Mouse (Mus musculus): ENCODE results near the gene Ntan1. TPM values are rescaled to one million over a fixed set of nuclear protein-coding genes. Genes with fewer than 3 reads are reported as not detected.
A peak's percentile ranks its signal among the peaks of the same experiment; 100 is the strongest.

Ntan1 gene
- polyA plus RNA-seq, 1 experiment from 2014 or later = 216 TPM

DNA sequence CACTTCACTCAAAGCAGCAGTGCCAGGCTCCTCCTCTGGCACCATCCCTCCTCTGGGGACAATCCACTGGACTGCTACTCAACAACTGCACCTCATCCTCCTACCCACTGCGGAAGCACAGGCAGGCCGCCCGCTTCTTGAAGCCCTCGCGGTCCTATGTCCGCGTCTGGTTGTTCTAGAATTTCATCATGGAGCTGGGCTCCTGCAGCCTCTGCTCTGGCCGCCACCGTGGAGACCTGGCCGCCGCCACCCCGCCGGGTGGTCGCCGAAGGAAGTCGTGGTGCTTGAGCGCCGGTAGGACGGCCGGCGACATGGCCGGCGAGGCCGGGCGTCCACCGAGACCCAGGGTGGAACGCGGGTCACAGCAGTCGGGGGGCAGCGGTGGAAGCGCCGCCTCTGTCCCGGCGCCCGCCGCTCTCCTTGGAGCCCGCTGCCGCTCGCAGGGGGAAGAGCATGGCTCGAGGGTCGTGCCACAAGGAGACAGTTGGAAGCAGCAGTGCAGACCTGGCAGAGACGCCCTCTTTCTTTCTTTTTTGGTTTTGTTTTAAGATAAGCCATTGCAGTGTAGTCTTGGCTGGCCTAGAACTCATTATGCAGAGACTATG, 49.4 kb downstream of the Ntan1 start:
- Histone ChIP-seq H3K4me2 (replicated peaks; ENCODE audit: low read depth, low read length) (no peak overlapping the region), H3K36me3 (ENCODE audit: control insufficient read depth, insufficient read depth, low read length) (peaks cover 26% of the 10 kb centered on the region), H3K4me3 (ENCODE audit: low read depth, low read length) (no peak overlapping the region), H3K9me3 (ENCODE audit: control insufficient read depth, low read depth, low read length) (no peaks in the 10 kb centered on the region), H3K27ac (ENCODE audit: low read length) (no peak overlapping the region), H3K4me1 (ENCODE audit: control insufficient read depth, insufficient read depth, low read length) (no peaks in the 10 kb centered on the region), H3K9ac (replicated peaks; ENCODE audit: low read depth, low read length) (no peak overlapping the region), H3K27me3 (ENCODE audit: control insufficient read depth, insufficient read depth, low read length) (no peaks in the 10 kb centered on the region)
- WGBS = 30% methylated on average over 42 of the region's 42 CpGs
- no peak for ATAC-seq (ENCODE audit: insufficient number of reproducible peaks, insufficient read depth, low FRiP score, low read depth)

GRCm38 (mm10) chr16:13875483-13875882, 56.8 kb downstream of the Ntan1 start:
- 93% methylated on average over 4 of the region's 4 CpGs for WGBS
- H3K27me3 ChIP-seq (ENCODE audit: control insufficient read depth, insufficient read depth, low read length) = no peaks in the 10 kb centered on the region
- H3K4me2 ChIP-seq (replicated peaks; ENCODE audit: low read depth, low read length) = no peak overlapping the region
- no peaks in the 10 kb centered on the region for H3K9me3 ChIP-seq (ENCODE audit: control insufficient read depth, low read depth, low read length)
- peaks cover 33% of the 10 kb centered on the region for H3K36me3 ChIP-seq (ENCODE audit: control insufficient read depth, insufficient read depth, low read length)
- no peak overlapping the region for H3K9ac ChIP-seq (replicated peaks; ENCODE audit: low read depth, low read length)
- no peak overlapping the region for H3K27ac ChIP-seq (ENCODE audit: low read length)
- H3K4me1 ChIP-seq (ENCODE audit: control insufficient read depth, insufficient read depth, low read length) = no peaks in the 10 kb centered on the region
- no peak for ATAC-seq (ENCODE audit: insufficient number of reproducible peaks, insufficient read depth, low FRiP score, low read depth)
- H3K4me3 ChIP-seq (ENCODE audit: low read depth, low read length) = no peak overlapping the region

GRCm38 (mm10) chr16:13883094-13883774, 64.6 kb downstream of the Ntan1 start:
- ATAC-seq (ENCODE audit: insufficient number of reproducible peaks, insufficient read depth, low FRiP score, low read depth) = 0 out of 2 replicates have a peak, but pooled peaks have one; percentile 37
- Histone ChIP-seq H3K4me1 (ENCODE audit: control insufficient read depth, insufficient read depth, low read length) (peaks cover 10% of the 10 kb centered on the region; the same call in 1 of the 2 replicates), H3K36me3 (ENCODE audit: control insufficient read depth, insufficient read depth, low read length) (peaks cover 16% of the 10 kb centered on the region; the same call in 1 of the 2 replicates), H3K9ac (replicated peaks; ENCODE audit: low read depth, low read length) (no peak overlapping the region), H3K9me3 (ENCODE audit: control insufficient read depth, low read depth, low read length) (no peaks in the 10 kb centered on the region), H3K4me3 (ENCODE audit: low read depth, low read length) (no peak overlapping the region), H3K27me3 (ENCODE audit: control insufficient read depth, insufficient read depth, low read length) (no peaks in the 10 kb centered on the region), H3K4me2 (replicated peaks; ENCODE audit: low read depth, low read length) (no peak overlapping the region), H3K27ac (ENCODE audit: low read length) (peak overlapping the region; percentile 69; the same call in 1 of the 2 replicates)
- WGBS = 7% methylated on average over 3 of the region's 3 CpGs

Small RNAs within 50 kb of the gene (microRNA-seq; reads per million reads assigned to microRNA genes)
- gene Gm27734 = not detected

Other genes starting within 250 kb of the Ntan1 start
- 36.8 and 41.7 TPM in 2 replicates for gene Parn, start 150.7 kb upstream of the Ntan1 start, polyA plus RNA-seq (2014; fragmentation: Nextera tagmentation; extraction: Ambion mirVana)
- gene Bfar, start 147.0 kb upstream of the Ntan1 start, polyA plus RNA-seq (2014; fragmentation: Nextera tagmentation; extraction: Ambion mirVana) = 53.8 and 54.9 TPM in 2 replicates
- 6.5 and 7.2 TPM in 2 replicates for gene 3110001I22Rik, start 146.9 kb upstream of the Ntan1 start, polyA plus RNA-seq (2014; fragmentation: Nextera tagmentation; extraction: Ambion mirVana)
- 20.7 and 27.3 TPM in 2 replicates for gene Pla2g10, start 87.9 kb upstream of the Ntan1 start, polyA plus RNA-seq (2014; fragmentation: Nextera tagmentation; extraction: Ambion mirVana)
- gene Rrn3, start 38.1 kb upstream of the Ntan1 start, polyA plus RNA-seq (2014; fragmentation: Nextera tagmentation; extraction: Ambion mirVana) = 57.1 and 57.7 TPM in 2 replicates
- 103 and 113 TPM in 2 replicates for gene Pdxdc1, start 84.3 kb downstream of the Ntan1 start, polyA plus RNA-seq (2014; fragmentation: Nextera tagmentation; extraction: Ambion mirVana)
- gene Mpv17l, start 84.3 kb downstream of the Ntan1 start, polyA plus RNA-seq (2014; fragmentation: Nextera tagmentation; extraction: Ambion mirVana) = 6.9 and 9.7 TPM in 2 replicates
- 2.5 and 3.2 TPM in 2 replicates for gene 2900011O08Rik, start 167.8 kb downstream of the Ntan1 start, polyA plus RNA-seq (2014; fragmentation: Nextera tagmentation; extraction: Ambion mirVana)
- not detected in 2 replicates for gene Ifitm7, start 168.0 kb downstream of the Ntan1 start, polyA plus RNA-seq (2014; fragmentation: Nextera tagmentation; extraction: Ambion mirVana)